Mouse (Mus musculus): ENCODE data around the gene She. TPM values are rescaled to one million over a fixed set of nuclear protein-coding genes. Genes with fewer than 3 reads are reported as not detected.
"Not testable (repeated sequence)": the region's sequence is repeated elsewhere in the genome, so short reads cannot be mapped to it uniquely, and the experiment has no call there.

The She gene
- polyA plus RNA-seq, 1 experiment from 2014 or later = 2.8 TPM

GRCm38 (mm10) chr3:89799476-89799875, 31.7 kb upstream of the She start:
- Histone ChIP-seq H3K4me1 (replicated peaks; ENCODE audit: control insufficient read depth, insufficient read depth, low read length) (no peaks in the 10 kb centered on the region), H3K4me2 (replicated peaks) (peak overlapping the region; percentile 17; the same call in 1 of the 2 replicates), H3K36me3 (replicated peaks; ENCODE audit: control insufficient read depth, insufficient read depth) (no peaks in the 10 kb centered on the region), H3K27me3 (ENCODE audit: control insufficient read depth, insufficient read depth, low read length) (no peaks in the 10 kb centered on the region), H3K4me3 (replicated peaks; ENCODE audit: low read length) (no peak overlapping the region), H3K9me3 (ENCODE audit: control insufficient read depth, low read length) (no peaks in the 10 kb centered on the region), H3K27ac (no peak overlapping the region), H3K9ac (no peak overlapping the region)
- 11% methylated on average over 13 of the region's 13 CpGs for WGBS
- DNase-seq (ENCODE audit: low spot score) (no peak), ATAC-seq (ENCODE audit: low FRiP score) (no peak)

GRCm38 (mm10) chr3:89800078-89800477, 31.1 kb upstream of the She start:
- not testable (repeated sequence) for H3K27me3 ChIP-seq (ENCODE audit: control insufficient read depth, insufficient read depth, low read length); ATAC-seq (ENCODE audit: low FRiP score); H3K4me3 ChIP-seq (replicated peaks; ENCODE audit: low read length); H3K4me2 ChIP-seq (replicated peaks); H3K9me3 ChIP-seq (ENCODE audit: control insufficient read depth, low read length); H3K4me1 ChIP-seq (replicated peaks; ENCODE audit: control insufficient read depth, insufficient read depth, low read length); DNase-seq (ENCODE audit: low spot score); H3K27ac ChIP-seq; H3K36me3 ChIP-seq (replicated peaks; ENCODE audit: control insufficient read depth, insufficient read depth); H3K9ac ChIP-seq
- WGBS = 41% methylated on average over 3 of the region's 3 CpGs

- ATAC-seq (ENCODE audit: low FRiP score) = no peak
Observed at GRCm38 (mm10) chr3:89800774-89801506, 30.2 kb upstream of the She start.

GRCm38 (mm10) chr3:89801507-89801847, 29.7 kb upstream of the She start:
- WGBS = 47% methylated on average over 3 of the region's 3 CpGs
- no peak for DNase-seq (ENCODE audit: low spot score)
- Histone ChIP-seq H3K27ac (no peak overlapping the region), H3K4me1 (replicated peaks; ENCODE audit: control insufficient read depth, insufficient read depth, low read length) (no peaks in the 10 kb centered on the region), H3K9ac (no peak overlapping the region), H3K4me3 (replicated peaks; ENCODE audit: low read length) (no peak overlapping the region), H3K27me3 (ENCODE audit: control insufficient read depth, insufficient read depth, low read length) (no peaks in the 10 kb centered on the region), H3K9me3 (ENCODE audit: control insufficient read depth, low read length) (no peaks in the 10 kb centered on the region), H3K36me3 (replicated peaks; ENCODE audit: control insufficient read depth, insufficient read depth) (no peaks in the 10 kb centered on the region), H3K4me2 (replicated peaks) (no peak overlapping the region)
- ATAC-seq (ENCODE audit: low FRiP score) = no peak

More at GRCm38 (mm10) chr3:89800774-89801506, 30.2 kb upstream of the She start:
- WGBS = 70% methylated on average over 5 of the region's 5 CpGs
- no peaks in the 10 kb centered on the region for H3K27me3 ChIP-seq (ENCODE audit: control insufficient read depth, insufficient read depth, low read length)
- no peaks in the 10 kb centered on the region for H3K9me3 ChIP-seq (ENCODE audit: control insufficient read depth, low read length)
- no peak overlapping the region for H3K27ac ChIP-seq
- no peak overlapping the region for H3K9ac ChIP-seq
- H3K4me1 ChIP-seq (replicated peaks; ENCODE audit: control insufficient read depth, insufficient read depth, low read length) = no peaks in the 10 kb centered on the region
- DNase-seq (ENCODE audit: low spot score) = no peak
- no peak overlapping the region for H3K4me3 ChIP-seq (replicated peaks; ENCODE audit: low read length)
- H3K36me3 ChIP-seq (replicated peaks; ENCODE audit: control insufficient read depth, insufficient read depth) = no peaks in the 10 kb centered on the region
- no peak overlapping the region for H3K4me2 ChIP-seq (replicated peaks)

- H3K4me1 ChIP-seq (replicated peaks; ENCODE audit: control insufficient read depth, insufficient read depth, low read length) = no peaks in the 10 kb centered on the region
- H3K36me3 ChIP-seq (replicated peaks; ENCODE audit: control insufficient read depth, insufficient read depth) = no peaks in the 10 kb centered on the region
- ATAC-seq (ENCODE audit: low FRiP score) (no peak), DNase-seq (ENCODE audit: low spot score) (no peak)
- no peak overlapping the region for H3K9ac ChIP-seq
- H3K4me3 ChIP-seq (replicated peaks; ENCODE audit: low read length) = no peak overlapping the region
- 65% methylated on average over 15 of the region's 15 CpGs for WGBS
- no peaks in the 10 kb centered on the region for H3K27me3 ChIP-seq (ENCODE audit: control insufficient read depth, insufficient read depth, low read length)
- no peak overlapping the region for H3K4me2 ChIP-seq (replicated peaks)
- H3K27ac ChIP-seq = no peak overlapping the region
- no peaks in the 10 kb centered on the region for H3K9me3 ChIP-seq (ENCODE audit: control insufficient read depth, low read length)
Observed at GRCm38 (mm10) chr3:89802876-89803275, 28.3 kb upstream of the She start.

- Histone ChIP-seq H3K4me3 (replicated peaks; ENCODE audit: low read length) (no peak overlapping the region), H3K4me1 (replicated peaks; ENCODE audit: control insufficient read depth, insufficient read depth, low read length) (no peaks in the 10 kb centered on the region), H3K36me3 (replicated peaks; ENCODE audit: control insufficient read depth, insufficient read depth) (no peaks in the 10 kb centered on the region), H3K9me3 (ENCODE audit: control insufficient read depth, low read length) (peaks cover 6% of the 10 kb centered on the region), H3K27ac (no peak overlapping the region), H3K9ac (no peak overlapping the region), H3K4me2 (replicated peaks) (no peak overlapping the region), H3K27me3 (ENCODE audit: control insufficient read depth, insufficient read depth, low read length) (no peaks in the 10 kb centered on the region)
- ATAC-seq (ENCODE audit: low FRiP score) (no peak), DNase-seq (ENCODE audit: low spot score) (no peak)
- 70% methylated on average over 4 of the region's 4 CpGs for WGBS
Observed at GRCm38 (mm10) chr3:89805179-89805578, 26.0 kb upstream of the She start.

- no peak for DNase-seq (ENCODE audit: low spot score)
- no peak overlapping the region for H3K4me3 ChIP-seq (replicated peaks; ENCODE audit: low read length)
Observed at GRCm38 (mm10) chr3:89806751-89807150, 24.4 kb upstream of the She start.

GRCm38 (mm10) chr3:89807171-89807570, 24.0 kb upstream of the She start:
- Histone ChIP-seq H3K36me3 (replicated peaks; ENCODE audit: control insufficient read depth, insufficient read depth) (no peaks in the 10 kb centered on the region), H3K4me2 (replicated peaks) (no peak overlapping the region), H3K27ac (no peak overlapping the region), H3K4me3 (replicated peaks; ENCODE audit: low read length) (no peak overlapping the region), H3K9me3 (ENCODE audit: control insufficient read depth, low read length) (peaks cover 11% of the 10 kb centered on the region), H3K27me3 (ENCODE audit: control insufficient read depth, insufficient read depth, low read length) (no peaks in the 10 kb centered on the region), H3K4me1 (replicated peaks; ENCODE audit: control insufficient read depth, insufficient read depth, low read length) (no peaks in the 10 kb centered on the region), H3K9ac (no peak overlapping the region)
- ATAC-seq (ENCODE audit: low FRiP score) = no peak
- 95% methylated on average over 3 of the region's 3 CpGs for WGBS
- no peak for DNase-seq (ENCODE audit: low spot score)

More at GRCm38 (mm10) chr3:89806751-89807150, 24.4 kb upstream of the She start:
- no peak overlapping the region for H3K4me2 ChIP-seq (replicated peaks)
- no peaks in the 10 kb centered on the region for H3K4me1 ChIP-seq (replicated peaks; ENCODE audit: control insufficient read depth, insufficient read depth, low read length)
- H3K27me3 ChIP-seq (ENCODE audit: control insufficient read depth, insufficient read depth, low read length) = no peaks in the 10 kb centered on the region
- 97% methylated on average over 2 of the region's 2 CpGs for WGBS
- no peak overlapping the region for H3K27ac ChIP-seq
- H3K36me3 ChIP-seq (replicated peaks; ENCODE audit: control insufficient read depth, insufficient read depth) = no peaks in the 10 kb centered on the region
- no peak overlapping the region for H3K9ac ChIP-seq
- ATAC-seq (ENCODE audit: low FRiP score) = no peak
- H3K9me3 ChIP-seq (ENCODE audit: control insufficient read depth, low read length) = peaks cover 11% of the 10 kb centered on the region

GRCm38 (mm10) chr3:89807881-89808280, 23.3 kb upstream of the She start:
- 78% methylated on average over 5 of the region's 5 CpGs for WGBS
- no peaks in the 10 kb centered on the region for H3K36me3 ChIP-seq (replicated peaks; ENCODE audit: control insufficient read depth, insufficient read depth)

GRCm38 (mm10) chr3:89808638-89809037, 22.5 kb upstream of the She start:
- Histone ChIP-seq H3K9me3 (ENCODE audit: control insufficient read depth, low read length) (peaks cover 11% of the 10 kb centered on the region), H3K4me1 (replicated peaks; ENCODE audit: control insufficient read depth, insufficient read depth, low read length) (no peaks in the 10 kb centered on the region), H3K4me2 (replicated peaks) (no peak overlapping the region), H3K9ac (no peak overlapping the region), H3K4me3 (replicated peaks; ENCODE audit: low read length) (no peak overlapping the region), H3K36me3 (replicated peaks; ENCODE audit: control insufficient read depth, insufficient read depth) (no peaks in the 10 kb centered on the region), H3K27me3 (ENCODE audit: control insufficient read depth, insufficient read depth, low read length) (no peaks in the 10 kb centered on the region), H3K27ac (no peak overlapping the region)
- DNase-seq (ENCODE audit: low spot score) = no peak
- no peak for ATAC-seq (ENCODE audit: low FRiP score)
- 55% methylated on average over 9 of the region's 9 CpGs for WGBS

More at GRCm38 (mm10) chr3:89807881-89808280, 23.3 kb upstream of the She start:
- ATAC-seq (ENCODE audit: low FRiP score) (no peak), DNase-seq (ENCODE audit: low spot score) (no peak)
- Histone ChIP-seq H3K27me3 (ENCODE audit: control insufficient read depth, insufficient read depth, low read length) (no peaks in the 10 kb centered on the region), H3K4me1 (replicated peaks; ENCODE audit: control insufficient read depth, insufficient read depth, low read length) (no peaks in the 10 kb centered on the region), H3K4me2 (replicated peaks) (no peak overlapping the region), H3K9ac (no peak overlapping the region), H3K4me3 (replicated peaks; ENCODE audit: low read length) (no peak overlapping the region), H3K9me3 (ENCODE audit: control insufficient read depth, low read length) (peaks cover 11% of the 10 kb centered on the region), H3K27ac (no peak overlapping the region)
